Mouse (Mus musculus): ENCODE measurements at regions not wholly inside any gene's neighbourhood (a gene's known extent, or its start where the extent isn't known, plus 50 kb on each side); places are given as distances from the start of the nearest gene placed in this dataset.
A peak's percentile ranks its signal among the peaks of the same experiment; 100 is the strongest.
"Not testable (repeated sequence)": the region's sequence is repeated elsewhere in the genome, so short reads cannot be mapped to it uniquely, and the experiment has no call there.

DNA sequence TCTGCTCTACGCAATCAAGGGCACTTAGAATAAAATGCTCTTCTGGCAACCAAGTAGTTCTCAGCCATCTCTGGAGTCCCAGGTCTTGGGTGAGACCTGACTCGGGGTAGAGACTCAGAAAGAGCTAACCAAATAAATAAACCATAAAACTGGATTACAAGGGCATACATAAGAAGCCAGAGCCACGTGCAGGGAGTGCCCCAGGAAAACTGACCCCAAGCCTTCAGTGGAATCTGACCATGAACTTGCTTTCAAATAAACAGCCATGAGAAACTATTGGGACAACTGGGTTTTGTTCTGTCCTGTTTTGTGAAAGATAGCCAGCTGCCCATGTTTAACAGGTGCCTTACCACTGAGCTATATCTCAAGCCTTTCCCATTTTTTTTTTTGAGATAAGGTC is 170.3 kb downstream of the Tomm20 start:
- DNase-seq, result no peak

DNA sequence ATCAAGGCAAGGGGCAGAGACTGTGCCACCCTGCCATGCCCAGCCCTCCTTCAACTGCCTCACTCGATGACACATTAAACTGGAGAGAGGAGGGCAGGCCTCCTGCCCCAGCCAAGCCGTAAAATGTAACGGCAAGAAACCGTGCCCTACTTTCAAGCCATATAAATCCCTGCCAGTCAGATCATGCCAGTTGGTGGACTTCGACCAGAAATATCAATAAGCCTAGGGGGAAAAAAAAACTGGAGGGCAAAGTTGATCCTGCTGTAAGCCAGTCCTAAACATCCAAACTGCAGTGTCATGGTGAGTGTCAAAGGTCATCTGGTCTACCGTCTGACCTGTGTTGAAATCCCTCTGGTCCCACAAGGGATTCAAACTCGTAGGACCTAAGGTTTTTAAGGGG is 170.8 kb downstream of the Tomm20 start:
- DNase-seq, result no peak

DNA sequence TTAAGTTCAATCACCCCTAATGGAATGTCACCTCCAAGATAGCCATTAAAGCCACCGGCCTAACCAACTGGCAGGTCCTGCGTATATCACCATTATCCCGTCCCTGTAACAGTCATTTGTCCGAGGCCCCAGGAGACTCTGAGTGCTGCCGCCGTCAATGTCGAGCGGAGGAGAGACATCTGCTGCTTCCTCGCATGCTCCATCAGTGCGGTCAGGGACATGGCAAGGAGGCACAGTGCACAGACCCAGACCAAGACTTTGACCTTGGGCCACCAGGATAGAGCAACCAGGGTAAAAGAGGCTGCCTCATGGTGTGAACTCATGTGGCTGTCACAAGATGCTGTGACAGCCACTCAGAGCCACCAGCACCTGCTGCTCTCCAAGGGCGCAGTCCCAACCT is 172.9 kb downstream of the Tomm20 start:
- no peak for DNase-seq

DNA sequence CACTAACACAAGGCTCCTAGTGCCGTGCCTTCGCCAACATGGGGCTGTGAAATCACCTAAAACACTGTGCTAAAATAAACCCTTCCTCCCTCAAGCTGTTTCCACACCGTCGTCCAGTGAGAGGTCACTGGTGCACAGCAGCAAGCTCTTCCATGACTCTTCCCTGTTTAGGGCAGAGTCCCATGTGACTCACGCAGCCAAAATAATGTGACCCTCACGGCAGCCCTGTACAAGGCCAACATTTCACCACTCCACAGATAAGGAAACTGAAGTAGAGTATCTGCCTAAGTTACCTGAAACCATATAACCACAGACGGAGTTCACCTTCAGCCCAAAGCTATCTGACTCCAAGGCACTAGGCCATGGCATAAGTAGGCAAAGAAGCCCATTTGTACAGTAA is 173.4 kb downstream of the Tomm20 start:
- no peak for DNase-seq

DNA sequence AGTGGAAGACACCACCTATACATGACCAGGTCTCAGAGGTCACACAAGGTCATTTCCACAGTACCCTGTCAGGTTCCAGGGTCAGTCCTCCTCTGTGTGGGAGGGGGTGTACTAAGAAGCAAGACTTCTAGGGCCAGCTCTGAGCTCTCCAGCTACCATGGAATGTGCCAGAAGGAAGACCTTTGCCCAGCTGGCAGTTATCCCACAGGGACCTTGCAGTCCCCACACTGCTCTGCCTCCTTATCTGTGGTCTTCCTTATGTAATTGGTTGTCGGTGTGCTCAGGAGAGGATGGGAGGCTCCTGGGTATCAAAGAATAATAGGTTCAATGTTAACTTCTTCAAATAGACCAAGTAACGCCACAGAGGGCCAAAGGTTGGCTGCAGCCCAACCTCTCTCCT is 175.3 kb downstream of the Tomm20 start:
- not testable (repeated sequence) for DNase-seq

DNA sequence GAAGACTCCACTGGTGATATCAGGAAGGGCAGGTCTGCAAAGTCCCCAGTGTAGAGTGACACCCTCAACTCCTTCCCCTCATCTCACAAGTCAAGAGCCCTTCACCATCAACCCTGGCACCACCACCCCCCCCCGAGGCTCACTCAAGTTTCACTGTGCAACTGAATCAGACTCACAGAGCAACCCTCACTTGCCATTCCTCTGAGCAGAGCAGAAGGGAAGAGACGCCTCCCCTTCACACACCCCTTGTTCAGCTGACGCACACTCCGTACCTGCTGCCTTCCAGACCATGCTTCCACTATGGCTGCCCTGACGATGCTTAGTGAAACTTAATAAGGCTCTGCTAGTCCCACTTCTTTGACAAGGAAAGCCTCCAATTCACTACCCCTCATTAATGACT is 174.4 kb upstream of the Irf2bp2 start:
- no peak for DNase-seq

DNA sequence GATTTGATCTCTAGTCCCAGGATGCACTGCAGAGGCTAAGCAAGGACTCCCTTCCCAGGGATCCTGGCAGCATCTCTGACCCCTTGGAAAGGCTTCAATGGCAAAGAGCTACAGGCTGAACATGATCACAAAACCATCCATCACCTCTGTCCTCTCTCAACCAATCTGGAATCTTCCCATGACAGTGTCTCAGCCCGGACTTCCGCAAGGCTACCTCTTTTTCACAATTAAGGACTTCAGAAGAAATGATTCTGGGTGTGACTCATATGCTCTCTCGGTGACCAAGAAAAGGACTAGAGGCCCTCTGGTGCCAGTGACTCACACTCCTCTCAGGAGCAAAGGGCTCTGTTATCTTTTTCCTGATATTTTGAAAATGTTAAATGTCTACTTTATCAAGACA is 173.6 kb upstream of the Irf2bp2 start:
- peak; percentile 35 for DNase-seq

DNA sequence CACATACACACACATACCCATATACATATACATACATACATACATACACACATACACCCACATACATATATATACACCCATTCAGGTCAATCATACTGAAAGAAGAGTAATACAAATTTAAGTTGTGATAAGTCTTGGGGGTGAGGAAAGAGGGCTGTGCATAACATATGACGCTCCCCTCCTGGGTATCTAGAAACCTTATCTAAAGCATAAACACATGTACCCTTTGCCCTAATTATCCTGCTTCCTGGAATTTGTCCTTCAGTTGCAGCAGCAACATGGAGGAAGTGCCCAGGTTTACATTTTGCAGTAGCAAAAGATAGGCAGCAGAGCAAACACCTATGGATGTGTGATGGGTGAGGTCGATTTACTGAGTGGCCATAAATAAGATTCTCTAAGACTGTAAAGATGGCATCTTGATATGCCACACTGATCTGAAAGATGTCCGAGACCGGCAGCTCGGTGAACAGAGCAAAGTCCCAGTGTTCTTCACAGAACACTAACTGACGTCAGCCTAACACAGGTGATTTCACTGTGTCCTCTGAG is 172.0 kb upstream of the Irf2bp2 start:
- DNase-seq, result no peak

DNA sequence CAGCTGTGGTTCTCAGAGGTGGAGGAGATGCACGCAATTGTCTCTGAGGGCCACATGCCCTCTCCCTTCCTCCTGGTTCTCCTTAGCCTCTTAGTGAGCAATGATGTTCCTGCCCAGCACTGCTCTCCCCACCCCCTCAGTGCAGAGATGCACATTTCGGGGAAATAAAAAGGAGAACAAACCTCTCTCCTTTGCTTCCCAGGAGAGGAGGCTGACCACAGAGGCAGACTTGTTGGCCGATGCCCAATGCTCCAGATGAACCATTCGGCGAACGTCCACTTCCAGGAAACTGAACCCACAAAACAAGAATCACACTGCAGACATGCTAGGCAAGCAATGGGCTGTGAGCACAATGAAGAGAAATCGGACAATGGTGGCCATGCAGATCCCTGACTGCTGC is 169.8 kb upstream of the Irf2bp2 start:
- peak; percentile 49 for DNase-seq

DNA sequence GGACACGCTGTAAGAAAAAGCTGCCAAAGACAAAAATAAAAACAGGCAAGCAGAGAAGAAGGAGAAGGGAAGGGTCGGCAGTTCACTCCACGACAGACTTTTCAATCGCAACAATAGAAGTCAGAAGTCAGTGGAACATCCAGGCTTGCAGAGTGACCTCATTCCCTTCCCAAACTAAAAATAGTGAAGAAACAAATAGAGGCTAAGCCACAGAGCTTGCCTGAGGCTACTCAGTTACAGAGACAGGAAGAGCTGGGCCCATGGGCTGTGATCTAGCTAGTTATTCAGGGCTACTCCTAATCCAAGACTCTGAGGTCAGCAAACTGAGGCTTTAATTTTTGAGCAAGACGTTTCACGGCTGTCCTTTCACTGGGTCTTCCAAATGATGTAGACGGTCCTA is 165.9 kb upstream of the Irf2bp2 start:
- DNase-seq, result peak; percentile 42

DNA sequence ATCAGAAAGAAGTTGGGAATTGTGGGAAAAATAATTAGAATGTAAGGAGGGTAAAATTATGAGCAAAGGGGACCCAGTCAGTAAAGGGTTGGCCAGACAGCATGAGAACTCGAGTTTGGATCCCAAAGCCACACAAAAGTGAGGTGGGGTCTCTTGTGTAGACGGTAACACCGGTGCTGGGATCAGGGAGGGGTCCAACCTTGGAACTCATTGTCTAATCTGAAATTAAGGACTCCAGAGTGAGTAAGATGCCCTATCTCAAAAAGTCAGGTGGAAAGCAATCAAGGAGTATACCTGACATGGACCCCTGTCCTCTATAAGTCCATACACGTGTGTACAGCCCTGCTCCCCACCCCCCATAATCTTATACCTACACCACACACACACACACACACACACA is 165.2 kb upstream of the Irf2bp2 start:
- no peak for DNase-seq

DNA sequence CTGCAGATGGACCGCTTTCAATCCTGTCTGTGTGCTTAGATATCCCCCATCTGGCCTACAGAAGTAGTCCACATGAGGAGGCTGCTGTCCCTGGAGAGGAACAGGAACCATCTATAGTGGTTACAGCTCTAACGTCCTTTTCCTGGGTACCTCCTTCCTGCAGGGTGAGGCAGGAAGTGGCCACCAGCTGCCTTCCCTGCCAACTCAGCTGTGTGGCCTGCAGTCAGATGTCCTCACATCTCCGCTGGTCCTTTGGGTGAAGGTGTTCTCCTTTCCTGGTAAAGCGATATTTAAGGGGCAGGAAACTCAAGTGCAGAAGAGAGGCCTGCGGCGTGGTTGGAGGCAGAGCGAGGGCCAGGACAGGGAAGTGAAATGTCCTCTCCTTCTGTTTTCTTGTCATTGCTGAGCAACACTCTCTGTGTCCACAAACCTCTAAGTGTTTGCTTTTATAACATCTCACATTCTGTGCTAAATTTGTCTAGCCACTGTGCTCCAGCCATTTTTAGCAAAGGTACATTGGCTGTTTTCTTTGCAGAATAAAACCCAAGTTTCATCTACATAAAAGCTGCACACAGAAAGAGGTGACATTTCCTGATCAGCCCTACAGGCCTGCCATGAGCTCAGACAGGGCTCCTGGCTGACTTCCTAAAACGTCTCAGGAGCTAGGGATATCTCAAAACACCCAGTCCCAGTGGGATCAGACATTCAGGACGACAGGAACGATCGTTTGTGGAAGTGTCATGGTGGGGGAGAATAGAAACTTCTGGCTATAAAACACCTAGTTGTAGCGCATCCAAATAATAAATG is 164.4 kb upstream of the Irf2bp2 start:
- peak; percentile 59 for DNase-seq

DNA sequence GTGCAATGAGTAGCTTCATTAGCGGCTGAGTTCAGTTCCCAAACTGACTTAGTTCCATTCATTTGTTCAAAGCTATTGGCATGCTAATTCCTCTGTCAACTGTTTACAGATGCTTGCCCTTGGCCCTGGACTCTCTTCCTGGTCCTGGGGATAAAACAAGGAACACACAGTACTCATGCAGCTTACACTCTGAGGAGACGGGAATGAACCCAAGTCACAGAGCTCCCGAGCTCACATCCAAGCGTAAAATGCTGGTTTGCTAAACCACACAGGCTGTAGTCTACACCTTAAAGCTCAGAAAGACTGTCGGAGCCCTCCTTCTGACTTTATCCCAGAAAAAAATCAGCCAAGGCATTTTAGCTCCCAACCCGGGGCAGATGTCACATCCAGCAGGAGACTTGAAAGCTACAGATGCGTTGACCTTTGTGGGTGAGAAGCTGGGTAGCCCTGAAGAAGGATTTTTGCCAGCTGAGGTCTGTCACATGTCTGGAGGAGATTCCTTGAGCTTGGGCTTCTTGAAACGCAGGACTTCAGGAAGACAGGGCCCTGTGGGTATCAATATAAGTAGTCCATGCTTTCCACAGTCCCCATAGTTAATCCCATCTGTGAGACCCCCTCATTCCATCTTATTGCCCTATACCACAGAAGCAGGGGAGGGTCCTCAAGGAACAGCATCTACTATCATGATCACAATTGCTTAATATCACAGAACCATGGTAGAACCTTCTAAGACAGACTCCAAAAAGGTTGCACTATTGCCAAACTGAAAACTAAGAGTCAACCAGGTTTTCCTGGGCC is 162.7 kb upstream of the Irf2bp2 start:
- peak; percentile 54 for DNase-seq

DNA sequence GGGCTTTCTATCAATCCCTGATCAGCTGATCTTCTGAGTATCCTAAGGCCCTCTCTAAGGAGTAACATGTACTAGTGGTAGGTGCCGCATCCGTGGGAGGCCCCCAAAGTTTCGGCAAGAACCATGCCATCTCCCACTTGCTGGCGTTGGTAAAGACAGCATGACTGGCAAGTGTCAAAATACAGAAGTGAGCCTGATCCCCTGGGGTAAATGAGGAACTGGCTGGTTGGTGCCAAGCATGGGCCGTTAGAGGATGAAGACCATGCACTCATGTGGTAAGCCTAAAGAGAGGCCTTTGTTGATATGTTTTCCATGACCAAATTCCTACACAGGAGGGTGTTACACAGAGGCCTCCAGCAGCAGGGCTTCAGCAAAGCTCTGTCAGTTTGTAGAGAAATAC is 161.9 kb upstream of the Irf2bp2 start:
- DNase-seq, result no peak

DNA sequence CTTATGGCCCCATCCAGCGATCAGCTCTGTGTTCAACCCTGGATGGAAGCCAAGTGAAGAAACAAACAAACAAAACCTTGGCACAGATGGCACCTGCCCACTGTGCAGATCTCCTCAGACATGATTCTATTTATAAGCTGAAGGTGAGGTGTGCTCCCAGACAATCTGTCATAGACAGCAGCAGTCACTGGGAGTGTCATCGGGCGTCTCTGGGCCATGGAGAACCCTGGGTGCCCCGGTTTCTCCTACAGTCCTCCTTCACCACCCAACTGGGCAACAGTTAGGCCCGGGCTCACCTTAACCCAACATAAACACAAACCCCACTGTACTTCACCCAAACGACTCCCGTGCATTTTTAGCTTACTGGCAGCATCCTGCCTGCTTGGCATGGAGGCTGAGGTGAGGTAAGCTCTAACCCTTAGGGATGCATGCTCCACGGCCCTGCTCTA is 160.6 kb upstream of the Irf2bp2 start:
- no peak for DNase-seq

DNA sequence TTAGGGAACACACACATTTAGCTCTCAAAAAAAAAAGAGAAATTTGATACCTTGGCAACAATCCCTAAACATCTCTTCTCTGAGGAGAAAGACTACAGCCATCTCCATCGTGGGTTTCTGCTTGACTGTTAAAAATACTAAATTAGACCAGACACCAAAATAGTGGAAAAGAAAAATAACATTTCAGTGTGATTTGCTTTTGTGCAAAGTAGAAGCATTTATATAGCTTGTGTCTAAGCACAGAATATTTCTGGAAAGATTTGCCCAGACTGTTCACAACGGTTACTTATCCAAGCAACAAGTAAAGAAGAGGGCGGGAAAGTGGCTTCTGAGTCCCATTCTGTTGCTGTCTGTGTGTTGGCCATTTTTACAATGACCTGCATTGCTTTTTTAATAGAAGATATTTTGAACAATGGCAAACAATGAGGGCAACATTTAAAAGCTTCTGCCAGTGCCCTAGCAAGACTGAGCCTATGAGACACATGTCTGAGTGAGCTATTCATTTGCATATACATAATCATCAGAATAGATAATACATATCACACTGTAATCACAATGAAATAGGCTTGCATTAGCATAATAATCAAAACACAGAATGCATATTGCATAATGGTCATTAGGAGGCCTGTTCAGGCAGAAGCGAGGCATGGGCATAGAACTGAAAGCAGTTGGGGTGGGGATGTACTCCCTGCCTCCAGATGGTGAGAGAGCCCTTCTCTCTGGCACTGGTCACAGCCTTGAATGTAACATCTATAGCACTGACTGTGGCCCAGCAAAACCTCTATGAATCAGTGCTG is 159.5 kb upstream of the Irf2bp2 start:
- DNase-seq, result no peak

DNA sequence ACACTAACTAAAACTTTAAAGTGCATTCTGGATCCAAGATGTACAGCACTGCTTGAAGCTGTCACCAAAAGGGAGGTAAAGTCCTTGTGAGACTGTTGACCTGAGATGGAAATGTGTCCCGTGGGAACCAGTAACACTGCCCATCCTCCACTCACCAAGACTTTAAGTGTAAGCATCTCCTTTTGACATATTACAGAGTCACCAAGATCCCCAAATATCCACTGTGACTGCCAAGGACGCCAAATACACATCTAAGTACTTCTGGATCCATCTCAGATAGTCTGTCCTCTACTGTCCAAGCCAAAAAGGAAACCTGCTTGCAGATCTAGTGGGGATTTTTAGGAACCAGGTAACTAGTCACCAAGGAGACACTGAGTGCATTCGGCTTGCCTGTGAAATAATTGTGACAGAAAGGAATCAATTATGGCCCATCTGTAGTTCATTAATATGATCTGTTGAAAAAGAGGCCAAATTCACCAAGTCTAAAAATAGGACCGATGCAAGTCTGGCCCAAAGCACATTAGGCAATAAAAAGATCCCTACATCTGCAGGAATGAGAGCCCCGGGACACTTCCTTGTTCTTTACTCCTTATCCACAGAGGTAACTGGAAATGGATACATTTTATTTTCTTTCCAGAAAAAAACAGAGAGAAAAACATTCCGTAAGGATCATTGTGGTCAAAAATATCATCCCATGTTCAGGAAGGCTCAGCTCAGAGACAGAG is 157.8 kb upstream of the Irf2bp2 start:
- DNase-seq, result no peak

DNA sequence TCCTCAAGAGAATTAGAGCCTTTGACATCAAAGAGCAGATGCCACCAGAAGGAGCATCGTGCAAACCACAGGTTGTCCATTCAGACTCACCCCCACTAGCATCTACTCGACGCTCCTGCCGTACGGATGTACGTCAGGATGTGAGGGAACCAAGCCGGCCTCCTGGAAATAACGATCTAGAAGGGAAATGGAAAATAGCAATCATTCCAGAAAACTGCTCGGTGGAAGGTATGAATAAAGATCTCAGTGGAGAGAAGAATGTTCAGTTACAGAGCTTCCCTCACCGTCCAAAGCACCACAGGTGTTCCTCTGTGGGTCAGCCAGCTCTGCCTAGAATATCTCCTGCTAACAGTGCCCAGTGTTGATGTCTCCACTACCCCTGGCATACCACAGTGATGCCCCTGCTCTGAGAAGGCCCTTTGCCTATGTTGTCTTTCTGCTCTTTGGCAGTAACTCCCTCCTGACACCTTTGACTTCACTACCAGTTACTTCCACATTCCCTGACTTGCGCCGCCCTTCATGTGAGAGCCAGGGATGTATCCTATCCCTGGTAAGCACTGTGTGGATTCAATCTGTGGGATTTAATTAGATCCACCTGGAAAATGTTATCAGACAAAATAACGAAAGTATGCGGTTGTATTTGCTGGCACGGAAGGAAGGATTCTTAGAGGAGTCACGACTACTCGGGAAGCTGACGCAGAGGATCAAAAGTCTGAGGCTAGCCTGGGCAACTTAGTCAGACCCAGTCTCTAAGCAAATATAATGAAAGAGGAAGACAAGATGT is 152.4 kb upstream of the Irf2bp2 start:
- no peak for DNase-seq

DNA sequence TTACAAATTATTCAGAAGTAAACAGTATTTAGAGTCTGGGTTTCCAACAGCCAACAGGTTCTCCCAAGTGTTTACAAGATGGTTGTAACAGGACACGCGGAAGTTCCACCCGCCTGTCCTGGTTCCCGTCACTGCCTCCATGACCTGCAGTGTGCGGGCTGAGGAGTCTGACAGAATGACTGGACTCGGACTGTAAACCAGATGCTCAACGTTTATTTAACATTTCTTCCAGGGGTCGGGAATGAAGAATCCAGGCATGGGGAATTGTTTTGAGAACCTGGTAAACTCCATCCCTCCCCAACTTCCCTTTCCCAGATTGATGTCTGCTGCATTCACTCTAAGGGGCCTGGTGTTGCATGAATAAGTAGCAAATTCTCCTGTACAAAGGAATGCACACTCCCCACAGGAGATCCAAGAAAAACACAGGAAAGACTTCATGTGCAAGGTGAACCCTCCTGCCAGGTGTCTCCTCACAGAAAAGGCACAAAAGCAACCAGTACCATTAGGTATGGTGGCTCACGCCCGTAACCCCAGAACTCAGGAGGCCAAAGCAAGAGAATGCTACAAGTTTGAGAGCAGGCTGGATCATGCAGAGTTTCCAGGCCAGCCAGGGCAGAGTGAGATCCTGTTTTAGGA is 151.1 kb upstream of the Irf2bp2 start:
- DNase-seq, result no peak

DNA sequence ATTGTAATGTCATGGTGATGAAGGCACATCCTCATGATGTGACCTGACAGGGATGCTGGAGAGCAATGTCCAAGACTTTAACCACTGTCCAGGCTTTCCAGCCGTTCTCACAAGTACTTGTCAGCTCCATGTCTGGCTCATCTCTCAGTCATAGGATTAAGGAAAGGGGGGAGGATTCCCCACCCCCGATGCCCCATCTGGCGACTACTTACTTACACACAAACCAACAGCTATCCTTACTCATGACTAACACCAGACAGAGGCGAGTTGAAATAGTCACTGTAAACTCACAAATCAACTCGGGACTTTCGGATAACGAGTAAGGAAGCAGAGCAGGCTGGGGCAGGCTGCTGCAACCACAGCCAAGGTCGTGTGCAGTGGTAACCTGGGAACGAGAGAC is 149.5 kb upstream of the Irf2bp2 start:
- no peak for DNase-seq

DNA sequence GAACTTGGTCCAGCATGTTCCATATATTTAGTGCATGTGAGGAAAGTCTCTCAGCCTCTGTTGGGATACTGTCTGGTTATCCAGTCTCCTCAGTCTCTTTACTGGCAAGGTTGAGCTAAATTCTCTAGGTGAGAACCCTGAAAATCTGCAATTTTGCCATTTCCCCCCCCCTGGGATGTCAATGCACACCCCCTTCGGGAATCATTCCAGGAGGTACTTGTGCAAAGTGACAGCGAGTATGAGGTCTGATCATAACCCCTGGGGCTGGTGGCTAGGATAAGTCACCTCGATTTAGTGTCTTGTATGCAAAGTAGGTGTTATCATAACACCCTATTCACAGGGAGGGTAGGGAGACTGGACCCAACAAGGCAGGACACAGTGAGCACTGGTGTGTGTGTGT is 148.3 kb upstream of the Irf2bp2 start:
- DNase-seq, result no peak
